8 mouse cellular contexts compared by ENCODE assay signal in the genomic region with DNA sequence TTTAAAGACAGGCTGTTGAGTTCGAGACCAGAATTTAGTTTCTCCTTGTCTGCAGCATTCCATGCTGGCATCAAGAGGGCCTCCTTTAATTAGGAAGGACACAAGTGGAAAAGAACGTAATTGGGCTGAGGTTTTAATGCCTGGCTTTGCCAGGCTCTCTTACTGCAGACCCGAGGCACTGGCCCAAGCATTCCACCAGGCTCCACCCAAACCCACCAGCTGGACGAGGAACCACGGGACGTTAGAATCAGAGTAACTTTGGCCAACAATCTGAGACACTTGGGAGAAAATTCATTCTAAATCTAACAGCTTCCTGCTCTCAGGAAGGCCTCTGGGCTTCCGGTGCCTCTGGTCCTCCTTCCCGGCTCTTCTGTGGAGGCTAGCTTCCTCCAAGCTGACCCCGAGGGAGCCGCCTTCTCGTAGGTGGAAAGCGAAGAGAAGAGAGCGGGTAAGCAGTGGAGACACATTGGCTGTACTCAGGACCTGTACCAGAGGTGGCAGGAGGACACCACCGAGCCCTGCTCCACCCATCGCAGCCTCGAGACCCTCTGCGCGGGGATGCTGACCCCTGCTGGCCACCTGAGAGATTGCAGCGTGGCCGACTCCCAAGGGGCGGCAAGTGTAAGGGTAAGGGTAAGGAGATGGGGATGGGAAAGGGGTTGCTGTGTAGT.
A peak's percentile ranks its signal among the peaks of the same experiment; 100 is the strongest.
DNase-seq lines count a peak whose midpoint lies in the region; ATAC-seq and TF ChIP-seq lines count a peak whose summit lies in the region.

No protein-coding gene starts in this region.

- H3K27ac ChIP-seq in heart, embryonic 13.5 days (replicated peaks) = no peak overlapping the region
- no peak overlapping the region for H3K27ac ChIP-seq in liver, embryonic 12.5 days

- peak; percentile 98 for TF ChIP-seq CTCF in C2C12 (IDR thresholded peaks at IDR 0.05; ENCODE audit: control insufficient read depth, insufficient read depth, insufficient read length)

- no peaks in the 10 kb centered on the region for H3K27me3 ChIP-seq in C2C12 (ENCODE audit: control insufficient read depth, insufficient read depth, insufficient read length)
- H3K27me3 ChIP-seq in heart, embryonic 13.5 days (replicated peaks) = no peaks in the 10 kb centered on the region
- no peaks in the 10 kb centered on the region for H3K27me3 ChIP-seq in liver, embryonic 12.5 days (replicated peaks)
- no peaks in the 10 kb centered on the region for H3K27me3 ChIP-seq in splenic B cell, adult 2 months (ENCODE audit: control insufficient read depth, insufficient read depth, low read length, poor library complexity, severe bottlenecking)

- peaks cover 14% of the 10 kb centered on the region; the same call in 1 of the 2 replicates for H3K4me1 ChIP-seq in heart, embryonic 13.5 days
- peaks cover 5% of the 10 kb centered on the region; the same call in 1 of the 2 replicates for H3K4me1 ChIP-seq in liver, embryonic 12.5 days

- no peaks in the 10 kb centered on the region for H3K79me2 ChIP-seq in C2C12 (ENCODE audit: control insufficient read depth, insufficient read depth)

- peak; percentile 81 for DNase-seq in brain, adult 2 months (ENCODE audit: low read depth, low spot score)
- peak; percentile 92 for DNase-seq in kidney, postnatal 10 days
- peak; percentile 81 for DNase-seq in naive thymus-derived CD4-positive, alpha-beta T cell, adult 2 months (ENCODE audit: low read depth)
- DNase-seq in splenic B cell, adult 2 months (ENCODE audit: low read depth, low spot score) = peak; percentile 85

- H3K4me2 ChIP-seq in heart, embryonic 13.5 days = peak overlapping the region; percentile 66
- peak overlapping the region; percentile 61 for H3K4me2 ChIP-seq in liver, embryonic 12.5 days

- no peaks in the 10 kb centered on the region for H3K9me3 ChIP-seq in heart, embryonic 13.5 days
- H3K9me3 ChIP-seq in liver, embryonic 12.5 days (replicated peaks) = no peaks in the 10 kb centered on the region

- H3K9ac ChIP-seq in heart, embryonic 13.5 days = peak overlapping the region; percentile 50
- no peak overlapping the region for H3K9ac ChIP-seq in liver, embryonic 12.5 days

- peak; percentile 75 for ATAC-seq in erythroblast, adult 5-6 weeks (replicated peaks; ENCODE audit: low FRiP score, poor library complexity, severe bottlenecking)
- ATAC-seq in heart, embryonic 13.5 days (ENCODE audit: extremely low read depth, insufficient number of reproducible peaks, low FRiP score, low TSS enrichment) = peak; percentile 63; the same call in 1 of the 2 replicates
- peak; percentile 75 for ATAC-seq in liver, embryonic 12.5 days

- peak overlapping the region; percentile 50 for H3ac ChIP-seq in C2C12 (ENCODE audit: control insufficient read depth, insufficient read length, low read depth)

- no peak overlapping the region for H3K4me3 ChIP-seq in C2C12 (ENCODE audit: insufficient read depth, poor library complexity, severe bottlenecking)
- peak overlapping the region; percentile 44 for H3K4me3 ChIP-seq in heart, embryonic 13.5 days
- peak overlapping the region; percentile 24 for H3K4me3 ChIP-seq in liver, embryonic 12.5 days

- H3K36me3 ChIP-seq in C2C12 (ENCODE audit: control insufficient read depth, insufficient read depth) = no peaks in the 10 kb centered on the region
- no peaks in the 10 kb centered on the region for H3K36me3 ChIP-seq in heart, embryonic 13.5 days
- H3K36me3 ChIP-seq in liver, embryonic 12.5 days = no peaks in the 10 kb centered on the region
- H3K36me3 ChIP-seq in splenic B cell, adult 2 months (ENCODE audit: control insufficient read depth, insufficient read depth, low read length, poor library complexity, severe bottlenecking) = no peaks in the 10 kb centered on the region

- WGBS in heart, embryonic 13.5 days = 8% methylated on average over 21 of the region's 21 CpGs
- WGBS in liver, embryonic 12.5 days (ENCODE audit: insufficient replicate concordance) = 9% methylated on average over 21 of the region's 21 CpGs

- no peaks in the 10 kb centered on the region for H3K79me3 ChIP-seq in C2C12 (ENCODE audit: low read depth)

TF ChIP-seq in C2C12, 6 proteins besides CTCF, POLR2A, EP300 and RAD21:
- no peak for TF ChIP-seq MYOG (IDR thresholded peaks at IDR 0.05; ENCODE audit: control insufficient read depth, extremely low read depth, insufficient read length)
- no peak for TF ChIP-seq MAX (IDR thresholded peaks at IDR 0.05)
TF ChIP-seq in C2C12: peak in this region for 0.
